Mouse (Mus musculus) cerebellum, postnatal 4 days (tissue): Measurements from ENCODE around the gene Col23a1.
A peak's percentile ranks its signal among the peaks of the same experiment; 100 is the strongest.

Experiments
- DNase-seq, 2 experiments: peaks; one replicate each; pipeline ENCODE4 v3.0.0; 2022; ENCODE audit warnings: low spot score in 2 of 2, mixed read lengths in 1 of 2

Col23a1 gene

DNA sequence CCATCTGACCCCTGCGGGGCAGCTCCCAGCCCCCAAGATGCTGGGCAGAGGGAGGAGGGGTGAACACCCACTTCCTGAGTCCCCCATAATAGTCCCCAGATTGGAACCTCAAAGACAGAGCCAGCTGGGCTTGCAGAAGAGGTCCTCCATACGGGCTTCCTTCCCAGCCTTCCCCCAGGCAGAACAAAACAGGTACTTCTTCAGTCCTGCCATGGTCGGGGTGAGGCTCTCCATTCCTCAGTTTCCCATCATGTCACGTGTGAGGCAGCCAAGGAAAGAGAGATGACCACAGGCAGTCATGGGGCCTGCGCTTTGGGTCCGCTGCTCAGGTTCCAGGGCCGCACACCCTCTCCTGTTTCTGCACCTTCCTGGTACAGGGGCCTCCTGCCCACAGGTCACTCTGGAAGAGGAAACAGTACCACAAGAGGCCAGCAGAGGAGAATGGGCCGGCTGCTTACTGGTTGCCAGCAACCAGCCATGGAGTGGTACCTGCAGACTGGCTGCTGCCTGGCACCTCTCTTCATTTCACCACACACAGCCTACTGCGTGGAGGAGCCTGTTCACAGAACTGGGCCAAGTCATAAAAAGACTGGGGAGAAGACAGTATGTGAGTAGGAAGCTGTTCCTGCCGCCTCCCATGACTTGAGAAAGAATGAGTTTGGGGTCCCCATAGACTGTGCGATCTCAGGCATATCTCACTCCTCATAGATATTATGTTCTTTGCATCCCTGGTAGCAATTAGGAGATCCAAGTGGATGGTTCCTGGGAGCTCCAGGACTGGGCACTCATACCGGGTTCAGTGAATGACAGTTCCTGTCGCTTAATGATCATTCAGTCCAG is 249.4 kb downstream of the Col23a1 start:
- DNase-seq = no peak

GRCm38 (mm10) chr11:51539759-51540282 is 250.1 kb downstream of the Col23a1 start:
- peak; percentile 97 to 98 for DNase-seq

- no peak for DNase-seq
These were observed 252.7 kb downstream of the Col23a1 start for GRCm38 (mm10) chr11:51542424-51542823.

GRCm38 (mm10) chr11:51543487-51544050 is 253.8 kb downstream of the Col23a1 start:
- DNase-seq = no peak

- no peak for DNase-seq
These were observed 254.7 kb downstream of the Col23a1 start for GRCm38 (mm10) chr11:51544413-51544812.

DNA sequence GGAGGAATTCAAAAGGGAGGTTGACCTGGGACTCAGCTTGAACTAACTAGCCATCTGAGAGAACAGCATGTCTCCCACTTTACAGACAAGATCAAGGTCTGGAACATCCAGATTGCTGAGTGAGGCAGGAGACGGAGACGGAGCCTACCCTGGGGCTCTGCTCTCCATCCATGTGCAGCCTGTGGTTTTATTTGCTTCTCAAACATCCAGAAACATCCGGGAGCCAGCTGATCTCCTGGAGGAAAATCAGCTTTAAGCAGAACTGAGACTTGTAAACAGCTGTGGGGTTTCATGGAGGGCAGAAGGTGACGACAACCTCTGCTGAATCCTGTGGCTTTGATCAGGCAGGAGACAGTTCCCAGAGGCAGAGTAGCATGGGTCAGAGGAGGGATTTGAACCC is 256.1 kb downstream of the Col23a1 start:
- DNase-seq = no peak

DNA sequence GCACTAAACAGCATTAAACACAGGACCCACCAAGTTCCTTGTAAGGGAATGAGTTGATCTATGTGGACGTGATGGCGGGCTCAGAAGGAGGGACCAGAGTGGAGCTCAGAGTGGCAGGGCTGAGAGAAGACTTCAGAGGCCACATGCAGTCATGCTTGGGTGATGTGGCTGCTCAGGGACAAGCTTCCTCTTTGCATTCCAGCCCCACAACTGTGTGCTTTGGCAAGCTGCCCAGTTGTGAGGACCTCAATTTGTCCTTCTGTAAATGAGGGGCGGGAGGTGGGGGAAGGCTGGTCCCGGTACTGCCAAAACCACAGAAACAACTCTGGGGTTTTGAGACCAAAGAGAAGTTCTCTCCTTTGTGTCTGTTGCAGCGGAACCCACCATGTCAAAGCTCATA is 261.5 kb downstream of the Col23a1 start:
- no peak for DNase-seq

- DNase-seq = no peak
These were observed 262.4 kb downstream of the Col23a1 start for GRCm38 (mm10) chr11:51552091-51552490.

- no peak for DNase-seq
These were observed 264.9 kb downstream of the Col23a1 start for GRCm38 (mm10) chr11:51554590-51554989.

GRCm38 (mm10) chr11:51555066-51555465 is 265.3 kb downstream of the Col23a1 start:
- no peak for DNase-seq

DNA sequence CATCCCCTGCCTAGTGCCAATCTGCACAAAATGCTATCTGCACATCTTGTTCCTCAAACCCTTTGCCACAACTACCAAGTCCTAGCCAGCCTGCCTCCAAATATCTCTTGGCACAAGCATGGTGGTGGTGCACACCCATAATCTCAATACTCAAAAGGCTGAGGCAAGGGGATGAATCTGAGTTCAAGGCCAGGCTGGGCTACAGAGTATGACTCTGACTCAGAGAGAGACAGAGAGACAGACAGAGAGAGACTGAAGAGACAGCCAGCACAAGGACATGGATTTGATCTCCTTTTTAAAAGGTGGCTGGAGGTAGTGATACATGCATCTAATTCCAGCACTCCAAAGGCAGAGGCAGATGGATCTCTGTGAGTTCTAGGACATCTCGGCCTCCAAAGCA is 273.6 kb downstream of the Col23a1 start:
- DNase-seq = no peak

DNA sequence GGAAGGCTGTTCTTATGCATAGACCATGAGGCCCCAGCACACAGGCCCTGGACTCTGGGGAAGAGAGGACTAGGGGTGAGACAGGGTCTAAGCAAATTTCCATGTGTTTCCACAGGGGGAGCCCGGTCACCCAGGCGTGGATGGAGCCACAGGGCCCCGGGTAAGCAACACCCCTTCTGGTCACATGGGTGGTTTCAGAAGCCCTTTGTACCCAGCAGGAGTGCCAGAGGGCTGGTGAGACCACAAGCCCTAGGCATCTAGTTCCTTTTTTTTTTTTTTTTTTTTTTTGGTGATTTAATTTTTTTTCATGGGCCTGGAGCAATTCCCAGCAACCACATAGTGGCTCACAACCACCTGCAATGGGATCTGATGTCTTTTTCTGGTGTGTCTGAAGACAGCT is 275.3 kb downstream of the Col23a1 start:
- no peak for DNase-seq

DNA sequence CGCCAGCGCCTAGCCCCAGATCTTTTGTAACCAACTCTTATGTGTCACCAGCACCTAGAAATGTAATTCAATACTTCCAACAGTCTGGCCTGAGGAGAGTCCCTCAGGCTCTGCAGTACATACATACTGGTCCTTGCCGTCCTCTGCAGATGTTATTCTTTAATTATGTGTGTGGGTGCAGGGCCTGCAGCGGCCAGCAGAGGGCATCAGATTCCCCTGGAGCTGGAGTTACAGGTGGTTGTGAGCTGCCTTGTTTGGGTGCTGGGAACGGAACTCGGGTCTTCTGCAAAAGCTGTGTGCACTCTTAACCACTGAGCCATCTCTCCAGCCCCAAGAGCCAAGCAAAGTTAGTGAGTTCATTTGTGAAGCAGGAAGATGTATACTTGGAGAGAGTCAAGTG is 276.2 kb downstream of the Col23a1 start:
- no peak for DNase-seq

GRCm38 (mm10) chr11:51568801-51569200 is 279.1 kb downstream of the Col23a1 start:
- no peak for DNase-seq

- DNase-seq = peak in 1 of 2 experiments; percentile 29
These were observed 286.7 kb downstream of the Col23a1 start for GRCm38 (mm10) chr11:51576454-51576853.

- DNase-seq = no peak
These were observed 287.9 kb downstream of the Col23a1 start for GRCm38 (mm10) chr11:51577587-51577986.

- DNase-seq = no peak
These were observed 289.3 kb downstream of the Col23a1 start for GRCm38 (mm10) chr11:51579024-51579423.

DNA sequence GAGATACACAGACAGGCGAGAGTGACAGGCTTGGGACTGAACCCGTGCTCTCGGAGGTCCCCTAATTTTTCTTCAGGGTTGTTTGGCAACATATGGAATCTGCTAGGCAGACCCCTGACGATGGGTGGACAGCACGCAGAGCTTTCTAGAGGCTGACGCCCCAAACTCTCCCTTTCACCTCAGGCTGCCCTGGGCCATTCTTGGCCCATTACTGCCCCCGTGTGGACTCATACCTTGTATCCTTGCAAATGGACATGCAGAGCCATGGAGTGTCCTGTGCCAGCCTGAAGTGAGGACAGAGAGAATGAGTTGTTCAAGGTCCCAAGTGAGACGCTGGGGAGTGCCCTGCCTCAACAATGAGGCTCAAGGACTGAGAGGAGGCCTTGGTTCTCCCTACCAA is 293.0 kb downstream of the Col23a1 start:
- peak; percentile 55 to 74 for DNase-seq

DNA sequence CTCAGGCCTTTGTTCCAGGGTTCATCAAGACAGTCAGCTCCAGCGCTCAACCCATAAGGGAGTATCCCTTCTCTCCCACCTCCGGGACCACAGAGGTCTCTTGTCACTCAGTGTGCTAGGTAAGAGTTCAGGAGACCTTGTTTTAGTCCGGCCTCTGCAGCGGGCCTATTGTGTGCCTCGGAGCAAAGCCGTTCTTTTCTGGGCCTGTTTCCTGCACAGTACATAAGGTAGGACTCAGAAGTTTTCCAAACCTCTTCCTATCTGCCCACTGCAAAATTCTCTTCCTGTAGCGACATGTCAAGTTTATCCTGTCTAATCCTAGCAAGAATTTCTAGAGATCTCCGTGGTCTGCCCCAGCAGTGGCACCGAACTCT is 294.3 kb downstream of the Col23a1 start:
- DNase-seq = no peak

DNA sequence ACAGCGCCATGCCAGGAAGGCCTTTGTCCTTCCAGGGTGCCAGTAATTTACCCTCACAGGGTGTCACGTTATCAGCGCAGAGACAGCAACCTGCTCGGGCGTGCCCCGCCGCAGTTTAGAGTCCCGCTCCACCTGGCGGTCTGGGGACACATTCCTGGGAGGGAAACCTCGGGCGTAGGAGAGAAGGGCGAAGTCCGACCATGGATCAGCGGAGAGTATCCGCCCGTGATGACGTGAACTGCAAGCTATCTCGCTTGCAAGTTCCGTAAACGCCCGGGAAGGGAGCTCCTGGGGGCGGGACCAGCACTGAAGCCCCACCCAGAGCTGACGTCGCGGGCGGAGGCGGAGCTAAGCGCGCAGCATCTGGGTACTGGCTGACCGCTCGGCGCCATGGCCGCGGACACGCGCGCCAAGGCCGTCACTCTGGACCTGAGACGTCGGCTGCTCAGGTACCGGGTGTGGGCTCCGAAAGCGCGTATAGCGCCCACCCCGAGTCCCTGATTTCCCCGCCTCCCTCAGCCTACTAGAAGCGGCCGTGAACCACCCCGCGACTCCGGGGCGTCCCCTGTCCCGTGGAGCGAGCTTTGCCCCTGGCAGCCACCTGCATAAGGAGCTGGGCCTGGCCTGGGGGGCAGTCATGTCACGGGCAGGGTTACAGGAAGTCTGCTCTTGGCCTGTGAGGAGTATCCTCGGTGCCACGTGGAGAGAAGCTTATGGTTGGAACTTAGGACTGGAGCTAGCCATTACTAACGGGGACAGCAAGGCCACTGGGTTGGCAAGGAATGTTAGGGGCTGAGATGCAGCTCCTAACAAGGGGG is 294.9 kb downstream of the Col23a1 start, which contains the start of gene Phykpl:
TSS of gene Phykpl (plus strand) at position 327 of the 818 bp plus-strand sequence.
- peak; percentile 80 to 95 for DNase-seq

DNA sequence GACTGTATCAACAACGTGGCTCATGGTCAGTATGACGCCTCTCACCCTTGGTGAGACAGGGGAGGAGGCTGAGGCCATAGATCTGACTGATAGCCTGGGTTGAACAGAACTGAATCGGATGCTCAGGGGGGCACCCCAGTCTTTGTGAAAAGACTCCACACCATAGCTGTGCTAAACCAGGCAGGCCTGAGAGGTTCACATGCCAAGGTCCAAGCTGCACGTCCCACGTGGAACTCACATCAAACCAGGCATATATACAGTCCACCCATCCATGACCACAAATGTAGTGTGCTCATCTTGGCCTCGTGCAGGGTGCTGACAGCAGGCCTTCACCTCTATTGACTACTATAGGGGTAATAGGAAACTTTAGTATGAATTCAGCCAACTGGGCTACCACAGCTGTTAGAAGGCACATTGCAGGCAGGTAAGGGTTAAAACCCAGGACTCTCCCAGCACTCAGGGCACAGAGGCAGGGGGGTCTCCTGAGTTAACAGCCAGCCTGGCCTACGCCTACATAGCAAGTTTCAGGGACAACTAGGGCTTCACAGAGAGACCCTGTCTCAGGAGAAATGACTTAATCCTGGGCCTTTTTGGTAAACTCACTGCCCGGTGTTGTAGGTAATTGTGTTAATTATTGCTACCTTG is 296.0 kb downstream of the Col23a1 start:
- DNase-seq = no peak

- no peak for DNase-seq
These were observed 296.7 kb downstream of the Col23a1 start for GRCm38 (mm10) chr11:51586411-51586810.
